Mouse (Mus musculus) stomach, adult 2 months (tissue): ENCODE data around the gene Lrriq1. TPM values are rescaled to one million over a fixed set of nuclear protein-coding genes. Genes with fewer than 3 reads are reported as not detected.

ENCODE experiments used
- polyA plus RNA-seq: library from polyadenylated mRNA; depleted of rRNA; stranded (reverse); fragments of >200 nt; gene quantifications from 2 replicates; pipeline ENCODE4 v1.2.3, GENCODE M21; 2012; rRNA removed

Lrriq1 gene
- polyA plus RNA-seq = not detected in 2 replicates

DNA sequence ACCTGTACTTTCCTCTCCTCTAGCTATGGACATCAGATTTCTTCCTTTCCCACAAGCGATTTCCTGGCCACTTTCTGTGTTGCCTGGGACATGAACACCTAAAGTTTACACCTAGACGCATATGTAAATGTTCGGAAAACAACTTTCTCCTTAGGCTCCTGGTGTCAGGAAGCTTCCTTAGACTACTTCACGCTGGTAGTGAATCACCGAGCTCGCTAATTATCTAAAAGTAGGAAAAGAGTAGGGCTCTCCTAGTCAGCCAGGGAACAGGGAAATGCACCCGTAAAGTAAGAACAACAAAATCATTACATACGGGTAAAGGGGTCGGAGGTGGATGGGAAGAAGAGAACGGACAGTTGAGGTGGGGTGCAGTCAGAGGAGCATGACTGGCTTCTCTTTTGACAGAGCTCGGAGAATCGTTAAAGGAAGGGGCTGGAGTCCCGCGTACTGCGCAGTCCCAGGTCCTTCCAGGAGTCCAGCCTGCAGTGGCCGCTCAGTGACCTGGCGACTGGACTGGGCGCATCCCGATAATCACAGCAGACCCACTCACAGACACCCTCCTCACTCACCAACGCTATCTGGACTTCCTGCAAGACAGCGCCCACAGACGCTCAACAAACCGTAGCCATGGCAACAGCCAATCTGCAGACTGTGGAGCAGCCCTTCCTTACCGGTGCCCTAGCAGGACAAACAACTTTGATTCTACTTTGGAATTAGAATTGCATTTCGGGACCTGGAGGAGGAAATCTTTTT, at the start of gene Lrriq1:
Lrriq1 (minus strand) TSS at position 616 of the 753 bp plus-strand sequence.

DNA sequence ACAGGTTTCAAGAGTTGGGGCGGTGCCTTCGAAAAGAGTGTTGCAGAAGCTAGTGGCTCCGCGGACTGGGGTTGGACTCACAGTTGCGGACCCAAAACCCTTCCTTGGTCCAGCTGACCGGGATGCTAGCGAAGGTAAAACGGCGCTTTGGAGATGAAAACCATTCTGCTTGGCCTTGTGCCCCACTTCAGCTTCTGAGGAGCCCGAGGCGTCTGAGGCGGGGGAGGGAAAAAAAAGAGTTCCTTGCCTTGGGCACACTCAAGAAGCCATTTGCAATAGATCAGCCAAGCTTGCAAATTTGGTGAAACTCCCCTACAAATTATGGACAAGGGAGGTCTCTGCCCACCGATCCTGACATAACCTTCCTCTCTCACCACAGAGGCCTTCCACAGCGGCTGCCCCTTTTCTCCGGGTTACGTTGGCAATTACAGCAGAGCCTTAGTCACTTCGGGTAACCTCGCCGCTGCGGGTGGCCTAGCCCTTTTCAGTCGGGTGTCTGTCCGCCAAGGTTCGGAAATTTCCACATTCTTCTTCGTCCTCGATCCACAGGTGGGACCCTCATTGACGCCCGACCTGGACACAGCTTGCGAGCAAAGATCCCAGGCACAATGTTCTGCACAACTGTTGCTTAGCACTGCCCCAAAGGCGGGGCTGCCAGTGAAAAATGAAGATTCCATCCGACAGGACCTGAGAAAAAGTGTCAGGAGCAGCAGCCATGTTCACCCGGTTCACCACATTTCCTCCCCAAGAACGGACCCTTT, 206.2 kb downstream of the Lrriq1 start, which contains the start of gene Alx1:
Alx1 (minus strand) TSS at position 486 of the 761 bp plus-strand sequence.

Other genes with a start within 250 kb of the Lrriq1 start
- not detected in 2 replicates for gene Alx1, start 206.1 kb downstream of the Lrriq1 start, polyA plus RNA-seq
- gene Slc6a15, start 131.5 kb upstream of the Lrriq1 start, polyA plus RNA-seq = 0.23 and 0.36 TPM in 2 replicates